Mouse (Mus musculus) C2C12 (cell line): ENCODE data around the gene Rbks. TPM values are rescaled to one million over a fixed set of nuclear protein-coding genes. Genes with fewer than 3 reads are reported as not detected.
"Not testable (repeated sequence)": the region's sequence is repeated elsewhere in the genome, so short reads cannot be mapped to it uniquely, and the experiment has no call there.

ENCODE experiments used
- H3K27me3 ChIP-seq: one replicate; pipeline ENCODE4 v1.6.1; 2011; ENCODE audit not compliant: control insufficient read depth, insufficient read depth, insufficient read length
- H3K36me3 ChIP-seq: one replicate; pipeline ENCODE4 v1.6.1; 2011; ENCODE audit not compliant: control insufficient read depth, insufficient read depth
- H3K4me3 ChIP-seq: one replicate; pipeline ENCODE4 v1.5.1; 2011; ENCODE audit warnings: mild to moderate bottlenecking, control low read depth; ENCODE audit not compliant: poor library complexity, insufficient read depth, severe bottlenecking
- H3K79me2 ChIP-seq: one replicate; pipeline ENCODE4 v1.6.1; 2011; ENCODE audit not compliant: control insufficient read depth, insufficient read depth
- H3K79me3 ChIP-seq: one replicate; pipeline ENCODE4 v1.6.1; 2011; ENCODE audit warnings: low read depth, control low read depth
- H3ac ChIP-seq: one replicate; pipeline ENCODE3; 2011; ENCODE audit warnings: low read depth; ENCODE audit not compliant: control insufficient read depth, insufficient read length
- CEBPB ChIP-seq: IDR thresholded peaks from one replicate; pipeline ENCODE4 v1.6.1; 2011; ENCODE audit warnings: low read depth, mild to moderate bottlenecking, control low read depth, moderate library complexity
- CTCF ChIP-seq: IDR thresholded peaks from one replicate; pipeline ENCODE4 v1.5.1; 2011; ENCODE audit not compliant: control insufficient read depth, insufficient read depth, insufficient read length
- FOSL1 ChIP-seq: IDR thresholded peaks from one replicate; pipeline ENCODE4 v1.8.0; 2011; ENCODE audit warnings: mild to moderate bottlenecking, low read length; ENCODE audit not compliant: poor library complexity, insufficient read depth, severe bottlenecking
- MAX ChIP-seq: IDR thresholded peaks from one replicate; pipeline ENCODE4 v1.6.1; 2011; ENCODE audit warnings: mild to moderate bottlenecking, control low read depth
- MYOD1 ChIP-seq: IDR thresholded peaks from one replicate; pipeline ENCODE4 v1.6.1; 2011; ENCODE audit warnings: low read depth; ENCODE audit not compliant: control insufficient read depth, insufficient read length
- MYOG ChIP-seq: IDR thresholded peaks from one replicate; pipeline ENCODE4 v1.6.1; 2011; ENCODE audit not compliant: control insufficient read depth, insufficient read length; ENCODE audit errors: extremely low read depth
- USF1 ChIP-seq: IDR thresholded peaks from one replicate; pipeline ENCODE4 v1.6.1; 2011; ENCODE audit warnings: low read depth, mild to moderate bottlenecking, control low read depth, moderate library complexity
- polyA plus RNA-seq: library from polyadenylated mRNA; unstranded; fragments of >200 nt; fragmentation: generic; extraction: Trizol; gene quantifications from one replicate; pipeline ENCODE4 v1.2.1, GENCODE M21; 2012; ENCODE audit warnings: missing spikeins

Gene Rbks
- polyA plus RNA-seq, 1 experiment, result 1.3 TPM

- no peaks in the 10 kb centered on the region for H3K27me3 ChIP-seq
- no peak for TF ChIP-seq FOSL1
- no peak for TF ChIP-seq MYOD1
- no peak for TF ChIP-seq MAX
- no peak for TF ChIP-seq USF1
- no peak for TF ChIP-seq MYOG
- no peak for TF ChIP-seq CTCF
- no peak for TF ChIP-seq CEBPB
- no peaks in the 10 kb centered on the region for H3K36me3 ChIP-seq
- no peaks in the 10 kb centered on the region for H3K79me2 ChIP-seq
- H3K79me3 ChIP-seq, result no peaks in the 10 kb centered on the region
- H3K4me3 ChIP-seq, result no peak overlapping the region
- no peak overlapping the region for H3ac ChIP-seq
These were observed 101.6 kb downstream of the Rbks start for GRCm38 (mm10) chr5:31595868-31596267.

GRCm38 (mm10) chr5:31591122-31591521, 106.3 kb downstream of the Rbks start:
- H3K36me3 ChIP-seq, result no peaks in the 10 kb centered on the region
- no peak overlapping the region for H3K4me3 ChIP-seq
- H3K79me3 ChIP-seq, result no peaks in the 10 kb centered on the region
- no peak overlapping the region for H3ac ChIP-seq
- H3K27me3 ChIP-seq, result no peaks in the 10 kb centered on the region
- no peaks in the 10 kb centered on the region for H3K79me2 ChIP-seq
- TF ChIP-seq FOSL1 (no peak), MYOG (no peak), CTCF (no peak), MYOD1 (no peak), MAX (no peak), CEBPB (no peak), USF1 (no peak)

DNA sequence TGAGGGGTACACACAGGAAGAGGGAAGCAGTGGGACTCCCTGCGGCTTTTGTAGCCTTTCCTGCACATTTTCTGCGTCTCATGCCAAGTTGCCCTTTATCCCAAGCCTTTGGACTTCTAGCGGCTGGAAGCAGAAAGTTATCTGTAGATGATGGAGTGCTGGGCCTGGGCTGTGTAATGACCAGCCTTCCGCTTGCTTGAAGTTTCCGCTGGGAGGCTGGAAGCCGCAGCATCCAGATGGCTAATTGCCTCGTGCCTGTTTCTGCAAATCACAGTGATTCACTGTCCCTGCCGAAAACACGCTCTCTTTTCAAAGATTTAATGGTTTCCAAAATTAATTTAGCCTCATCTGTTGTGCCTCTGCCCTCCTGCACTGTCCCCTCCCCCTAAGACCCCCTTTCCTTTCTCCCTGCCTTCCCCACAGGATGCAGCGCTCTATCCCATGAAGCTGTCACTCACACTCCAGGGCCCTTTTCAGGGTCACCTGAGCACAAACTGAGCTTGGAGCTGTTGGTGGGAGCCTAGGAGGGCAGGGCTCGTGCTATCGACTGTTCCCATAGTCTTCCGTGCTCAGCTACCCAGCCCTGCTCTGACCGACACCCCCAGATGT, 107.6 kb downstream of the Rbks start:
- H3K79me2 ChIP-seq, result no peaks in the 10 kb centered on the region
- no peaks in the 10 kb centered on the region for H3K79me3 ChIP-seq
- H3K27me3 ChIP-seq, result no peaks in the 10 kb centered on the region
- TF ChIP-seq FOSL1 (no peak), USF1 (no peak), MAX (no peak), CEBPB (no peak), MYOD1 (no peak), CTCF (no peak), MYOG (no peak)
- H3ac ChIP-seq, result no peak overlapping the region
- H3K4me3 ChIP-seq, result no peak overlapping the region
- H3K36me3 ChIP-seq, result no peaks in the 10 kb centered on the region

DNA sequence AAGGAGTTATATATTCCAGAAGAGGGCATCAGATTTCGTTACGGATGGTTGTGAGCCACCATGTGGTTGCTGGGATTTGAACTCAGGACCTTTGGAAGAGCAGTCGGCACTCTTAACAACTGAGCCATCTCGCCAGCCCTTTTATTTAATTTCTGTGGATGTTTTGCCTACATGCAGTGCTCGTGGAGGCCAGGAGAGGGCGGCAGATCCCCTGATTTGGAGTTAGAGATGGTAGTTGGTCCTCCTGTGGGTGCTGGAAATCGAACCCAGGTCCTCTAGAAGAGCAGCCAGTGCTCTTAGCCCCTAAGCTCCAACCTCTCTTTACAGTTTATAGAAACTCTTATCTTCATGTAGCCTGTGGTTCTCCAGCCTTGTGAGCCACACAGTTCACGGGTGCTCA, 108.8 kb downstream of the Rbks start:
- H3ac ChIP-seq, H3K27me3 ChIP-seq, H3K4me3 ChIP-seq, H3K79me3 ChIP-seq, H3K36me3 ChIP-seq, H3K79me2 ChIP-seq: not testable (repeated sequence)

- Histone ChIP-seq H3ac (no peak overlapping the region), H3K36me3 (no peaks in the 10 kb centered on the region), H3K4me3 (no peak overlapping the region), H3K79me3 (no peaks in the 10 kb centered on the region), H3K79me2 (no peaks in the 10 kb centered on the region), H3K27me3 (no peaks in the 10 kb centered on the region)
- TF ChIP-seq FOSL1 (no peak), USF1 (no peak), MAX (no peak), MYOD1 (no peak), CEBPB (no peak), CTCF (no peak), MYOG (no peak)
These were observed 109.4 kb downstream of the Rbks start for GRCm38 (mm10) chr5:31588016-31588415.

DNA sequence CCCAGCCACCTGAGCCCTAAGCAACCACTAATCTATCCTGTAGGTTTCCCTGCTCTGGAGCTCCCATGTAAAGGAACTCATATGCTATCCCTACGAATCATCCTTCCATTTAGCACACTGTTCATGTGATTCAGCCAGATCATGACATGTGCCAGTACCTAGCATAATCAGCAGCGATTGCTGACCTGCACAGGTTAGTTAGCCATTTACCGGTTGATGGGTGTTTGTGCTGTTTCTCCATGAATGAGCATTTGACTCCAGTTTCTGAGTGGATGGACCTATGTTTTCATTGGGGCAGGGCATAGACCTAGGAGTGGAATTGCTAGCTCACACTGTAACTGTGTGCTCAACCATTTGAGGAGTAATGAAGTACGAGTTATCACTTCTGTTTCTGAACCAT, 111.9 kb downstream of the Rbks start:
- Histone ChIP-seq H3K36me3 (no peaks in the 10 kb centered on the region), H3K79me3 (no peaks in the 10 kb centered on the region), H3ac (no peak overlapping the region), H3K79me2 (no peaks in the 10 kb centered on the region), H3K4me3 (no peak overlapping the region), H3K27me3 (no peaks in the 10 kb centered on the region)
- TF ChIP-seq CTCF, result no peak
- no peak for TF ChIP-seq MYOG
- no peak for TF ChIP-seq FOSL1
- TF ChIP-seq USF1, result no peak
- TF ChIP-seq MAX, result no peak
- no peak for TF ChIP-seq CEBPB
